ENCODE assay signal across 9 mouse cellular contexts in genomic region chr7:112128810-112129209, GRCm38 (mm10). TPM values are rescaled to one million over a fixed set of nuclear protein-coding genes. Genes with fewer than 3 reads are reported as not detected.
DNase-seq lines count a peak whose midpoint lies in the region; ATAC-seq lines count a peak whose summit lies in the region.
"Had no signal": no experiment of that assay in that cellular context is flagged by ENCODE, and none has a peak within 500 bp of the region (broad histone marks: within the 10 kb centered on the region; RNA-seq: fewer than 3 reads in every experiment).

No protein-coding gene starts in this region.

- H3K27me3 ChIP-seq in hindbrain, embryonic 15.5 days, result no peaks in the 10 kb centered on the region
- no peaks in the 10 kb centered on the region for H3K27me3 ChIP-seq in hindbrain, embryonic 13.5 days
- no peaks in the 10 kb centered on the region for H3K27me3 ChIP-seq in liver, embryonic 13.5 days

- H3K4me3 ChIP-seq in hindbrain, embryonic 15.5 days, result no peak overlapping the region
- no peak overlapping the region for H3K4me3 ChIP-seq in hindbrain, embryonic 13.5 days
- no peak overlapping the region for H3K4me3 ChIP-seq in liver, embryonic 13.5 days (replicated peaks)

- H3K36me3 ChIP-seq in hindbrain, embryonic 15.5 days, result no peaks in the 10 kb centered on the region
- no peaks in the 10 kb centered on the region for H3K36me3 ChIP-seq in hindbrain, embryonic 13.5 days
- H3K36me3 ChIP-seq in liver, embryonic 13.5 days, result no peaks in the 10 kb centered on the region

- 0 out of 2 replicates have a peak, but pooled peaks cover 5% of the 10 kb centered on the region for H3K4me1 ChIP-seq in hindbrain, embryonic 15.5 days (replicated peaks)
- H3K4me1 ChIP-seq in hindbrain, embryonic 13.5 days (replicated peaks), result peaks cover 12% of the 10 kb centered on the region
- 0 out of 2 replicates have a peak, but pooled peaks cover 8% of the 10 kb centered on the region for H3K4me1 ChIP-seq in liver, embryonic 13.5 days (replicated peaks)

- no peak overlapping the region for H3K9ac ChIP-seq in hindbrain, embryonic 15.5 days
- H3K9ac ChIP-seq in hindbrain, embryonic 13.5 days, result no peak overlapping the region
- no peak overlapping the region for H3K9ac ChIP-seq in liver, embryonic 13.5 days

- no peak overlapping the region for H3K27ac ChIP-seq in hindbrain, embryonic 15.5 days (replicated peaks)
- H3K27ac ChIP-seq in hindbrain, embryonic 13.5 days, result no peak overlapping the region
- H3K27ac ChIP-seq in liver, embryonic 13.5 days, result no peak overlapping the region

- H3K4me2 ChIP-seq in hindbrain, embryonic 15.5 days, result no peak overlapping the region
- H3K4me2 ChIP-seq in hindbrain, embryonic 13.5 days, result no peak overlapping the region
- no peak overlapping the region for H3K4me2 ChIP-seq in liver, embryonic 13.5 days

- 73% methylated on average over 4 of the region's 4 CpGs for WGBS in hindbrain, embryonic 15.5 days
- WGBS in hindbrain, embryonic 13.5 days, result 79% methylated on average over 4 of the region's 4 CpGs
- 46% methylated on average over 4 of the region's 4 CpGs for WGBS in liver, embryonic 13.5 days (ENCODE audit: insufficient replicate concordance)

- peak; percentile 67 to 71 for DNase-seq in cerebellum, postnatal 14 days
- peak; percentile 49 for DNase-seq in kidney, adult 18-20 months
- DNase-seq in liver, embryonic 13.5 days, result no peak
- DNase-seq in lung, postnatal 14 days, result no peak
- DNase-seq in layer of hippocampus, adult 18-20 months (ENCODE audit: low spot score in 2 of 2), result no peak

- ATAC-seq in hindbrain, embryonic 15.5 days (ENCODE audit: low FRiP score, low read depth), result peak; percentile 14; the same call in 1 of the 2 replicates
- ATAC-seq in hindbrain, embryonic 13.5 days (ENCODE audit: low FRiP score), result no peak
- ATAC-seq in liver, embryonic 13.5 days (ENCODE audit: low read depth), result peak; percentile 45; the same call in 1 of the 2 replicates
- ATAC-seq in granulocyte monocyte progenitor cell, adult 5-6 weeks (replicated peaks; ENCODE audit: poor library complexity, severe bottlenecking), result no peak

- no peaks in the 10 kb centered on the region for H3K9me3 ChIP-seq in hindbrain, embryonic 15.5 days
- H3K9me3 ChIP-seq in hindbrain, embryonic 13.5 days, result no peaks in the 10 kb centered on the region
- no peaks in the 10 kb centered on the region for H3K9me3 ChIP-seq in liver, embryonic 13.5 days (replicated peaks)

RNA-seq across cellular contexts. Expression of gene Dkk3, which starts 30.0 kb away (rescaled TPM):
- polyA plus RNA-seq in hindbrain, embryonic 15.5 days (2015; fragmentation: Nextera tagmentation; extraction: Ambion mirVana), result 30.3 and 32.8 TPM in 2 replicates
- polyA plus RNA-seq in hindbrain, embryonic 13.5 days (2015; fragmentation: Nextera tagmentation; extraction: Ambion mirVana), result 25.6 and 33.4 TPM in 2 replicates
- 5.8 and 6.4 TPM in 2 replicates for polyA plus RNA-seq in liver, embryonic 13.5 days (2015; fragmentation: Nextera tagmentation; extraction: Ambion mirVana)
- 100 to 1,000 TPM; 283 to 293 TPM for total RNA-seq in layer of hippocampus, adult 18-20 months (2021)
- not detected in 2 replicates for total RNA-seq in granulocyte monocyte progenitor cell, adult 5-6 weeks (2014; fragmentation: Nextera tagmentation)
- total RNA-seq in granulocyte monocyte progenitor cell, adult 5-6 weeks (2017), result not detected in 2 replicates
- total RNA-seq: MEL had no signal

Comparison
In these comparisons a context has a peak if more than half of its experiments do, and no peak if none do; other contexts are left out.
1. ATAC-seq: peak in hindbrain, embryonic 15.5 days (single experiment) and liver, embryonic 13.5 days (single experiment); none in hindbrain, embryonic 13.5 days (single experiment) and granulocyte monocyte progenitor cell, adult 5-6 weeks (single experiment).
2. DNase-seq: peak in cerebellum, postnatal 14 days (2 of 2) and kidney, adult 18-20 months (single experiment); none in liver, embryonic 13.5 days (single experiment), lung, postnatal 14 days (single experiment) and layer of hippocampus, adult 18-20 months (0 of 2).